Mouse (Mus musculus) testis, postnatal 14 days (tissue): Measurements from ENCODE around the gene Glp1r.

Experiments used
- DNase-seq: peaks from one replicate; pipeline ENCODE4 v3.0.0; 2021; ENCODE audit warnings: low spot score

Glp1r gene

GRCm38 (mm10) chr17:30901627-30902026 is at the start of gene Glp1r:
Gene Glp1r (plus strand): TSS chr17:30901817.
- DNase-seq, result no peak

DNA sequence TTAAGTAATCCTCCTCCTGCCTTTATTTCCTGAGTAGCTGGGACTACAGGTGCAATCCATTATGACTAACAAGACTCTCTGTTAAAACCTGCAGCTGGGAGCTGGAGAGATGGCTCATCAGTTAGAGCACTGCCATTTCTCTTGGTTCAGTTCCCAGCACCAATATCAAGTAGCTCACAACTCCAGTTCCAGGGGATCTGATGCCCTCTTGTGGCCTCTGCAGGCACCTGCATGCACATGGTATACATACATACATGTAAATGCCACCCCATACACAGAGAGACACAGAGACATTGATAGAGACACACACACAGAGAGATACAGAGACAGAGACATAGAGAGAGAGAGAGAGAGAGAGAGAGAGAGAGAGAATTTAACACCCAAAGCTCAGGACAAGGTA is 49.3 kb upstream of the Glp1r start:
- no peak for DNase-seq

DNA sequence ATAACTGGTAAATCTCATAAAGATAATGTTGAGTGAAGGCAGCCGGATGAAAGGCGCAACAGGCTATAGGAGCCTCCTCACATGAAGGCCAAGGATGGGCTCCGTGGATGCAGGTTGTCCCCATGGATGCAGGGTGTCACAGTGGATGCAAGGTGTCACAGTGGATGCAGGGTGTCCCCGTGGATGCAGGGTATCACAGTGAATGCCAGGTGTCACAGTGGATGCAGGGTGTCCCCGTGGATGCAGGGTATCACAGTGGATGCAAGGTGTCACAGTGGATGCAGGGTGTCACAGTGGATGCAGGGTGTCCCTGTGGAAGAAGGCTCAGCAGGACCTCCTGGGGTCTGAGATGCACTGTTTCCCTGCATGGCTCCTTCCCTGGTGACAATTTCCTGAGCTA is 44.3 kb upstream of the Glp1r start:
- no peak for DNase-seq

DNA sequence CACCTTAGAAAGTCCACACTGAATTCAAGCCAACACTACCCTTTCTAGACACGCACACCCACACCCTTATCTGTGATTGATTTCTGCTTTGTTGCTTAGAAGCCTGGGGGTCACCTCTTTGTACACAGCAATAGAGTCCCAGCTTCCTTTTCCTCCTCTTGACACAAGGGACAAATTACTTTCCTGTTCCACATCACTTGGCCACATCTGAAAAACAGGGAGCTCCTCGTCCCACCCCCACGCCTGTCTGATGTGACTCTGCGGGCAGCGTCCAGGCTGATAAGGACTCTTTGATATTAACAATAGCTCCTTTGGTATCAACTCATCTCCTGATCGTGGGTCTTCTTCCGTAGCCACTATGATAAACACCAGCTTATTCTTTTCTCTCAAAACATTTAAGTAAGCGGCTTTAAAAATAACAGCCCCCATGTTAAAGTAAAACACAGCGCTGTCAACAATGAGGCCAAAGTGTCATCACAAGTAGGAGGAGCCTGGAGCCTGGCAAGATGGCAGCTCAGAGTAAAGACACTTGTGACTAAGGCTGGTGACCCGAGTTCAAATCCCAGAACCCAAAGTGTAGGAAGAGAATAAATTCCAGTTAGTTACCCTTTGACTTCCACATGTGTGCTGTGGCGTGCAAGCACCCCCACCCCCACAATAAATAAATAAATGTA is 42.9 kb upstream of the Glp1r start:
- no peak for DNase-seq

DNA sequence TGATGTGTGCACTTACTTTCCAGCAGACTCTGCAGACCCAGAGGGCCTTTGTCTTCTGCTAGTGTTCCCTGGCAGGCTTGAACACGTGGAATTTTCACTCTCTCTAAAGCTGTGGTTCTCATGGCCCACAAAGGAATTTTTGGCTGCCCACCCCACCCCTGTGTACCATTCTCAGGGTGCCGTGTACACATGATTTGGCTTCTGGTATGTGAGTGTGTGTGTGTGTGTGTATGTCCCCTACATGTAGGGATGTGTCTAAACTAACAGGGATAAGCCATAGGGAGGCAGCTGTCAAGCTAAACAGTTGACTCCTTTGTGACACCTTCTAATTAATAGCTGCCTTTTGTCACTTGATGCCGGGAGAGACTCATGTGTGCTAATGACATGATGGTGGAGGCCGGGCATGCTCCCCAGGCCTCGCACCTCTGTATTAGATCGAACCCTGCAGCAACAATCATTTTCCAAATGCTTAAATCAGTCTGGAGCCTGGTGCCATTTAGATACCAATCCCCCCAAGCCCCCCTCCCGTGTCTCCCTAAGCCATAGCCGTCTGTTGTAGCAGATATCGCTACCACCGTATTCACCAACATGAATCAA is 41.5 kb upstream of the Glp1r start:
- DNase-seq, result no peak

DNA sequence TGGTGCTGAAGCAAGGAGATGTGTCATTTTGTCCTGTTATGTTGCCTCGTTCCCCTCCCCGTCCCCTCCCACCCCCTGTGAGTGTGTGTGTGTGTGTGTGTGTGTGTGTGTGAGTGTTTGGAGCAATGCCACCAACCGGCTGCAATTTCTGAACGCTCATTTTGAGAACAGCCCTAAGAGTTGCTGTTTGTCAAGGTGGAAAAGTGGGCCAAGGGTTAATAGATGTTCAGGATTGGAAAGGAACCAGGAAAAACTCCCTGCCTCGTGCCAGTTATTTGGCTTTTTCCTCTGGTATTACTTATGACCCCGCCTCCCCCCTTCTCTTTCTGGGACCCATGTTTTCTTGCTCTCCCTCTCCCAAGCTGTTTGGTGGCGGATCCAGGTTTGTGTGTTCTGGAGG is 41.0 kb upstream of the Glp1r start:
- no peak for DNase-seq

GRCm38 (mm10) chr17:30866281-30866680 is 35.3 kb upstream of the Glp1r start:
- no peak for DNase-seq

GRCm38 (mm10) chr17:30866966-30867365 is 34.7 kb upstream of the Glp1r start:
- DNase-seq, result no peak

- no peak for DNase-seq
These were observed 30.6 kb upstream of the Glp1r start for GRCm38 (mm10) chr17:30871040-30871439.

DNA sequence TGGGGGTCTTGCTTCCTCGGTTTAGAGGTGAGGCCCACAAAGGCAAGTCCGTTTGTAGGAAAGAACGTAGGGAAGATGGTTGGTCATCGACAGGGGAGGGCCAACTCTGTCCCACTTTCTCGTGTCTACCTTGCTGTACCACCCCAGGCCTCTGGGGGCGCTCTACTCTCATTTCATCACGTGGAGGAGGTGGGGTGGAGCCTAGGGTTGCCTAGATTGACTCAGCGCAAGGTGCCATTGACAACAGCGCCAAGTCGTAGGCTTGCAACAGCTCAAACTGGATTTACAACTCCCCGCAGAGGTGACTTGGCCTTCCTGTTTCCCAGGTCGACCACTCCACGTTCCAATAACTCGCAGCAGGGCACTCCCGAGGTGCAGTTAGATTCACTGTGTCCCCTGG is 27.3 kb upstream of the Glp1r start:
- DNase-seq, result peak; percentile 85

GRCm38 (mm10) chr17:30877456-30877855 is 24.2 kb upstream of the Glp1r start:
- no peak for DNase-seq

GRCm38 (mm10) chr17:30878626-30879025 is 23.0 kb upstream of the Glp1r start:
- no peak for DNase-seq

DNA sequence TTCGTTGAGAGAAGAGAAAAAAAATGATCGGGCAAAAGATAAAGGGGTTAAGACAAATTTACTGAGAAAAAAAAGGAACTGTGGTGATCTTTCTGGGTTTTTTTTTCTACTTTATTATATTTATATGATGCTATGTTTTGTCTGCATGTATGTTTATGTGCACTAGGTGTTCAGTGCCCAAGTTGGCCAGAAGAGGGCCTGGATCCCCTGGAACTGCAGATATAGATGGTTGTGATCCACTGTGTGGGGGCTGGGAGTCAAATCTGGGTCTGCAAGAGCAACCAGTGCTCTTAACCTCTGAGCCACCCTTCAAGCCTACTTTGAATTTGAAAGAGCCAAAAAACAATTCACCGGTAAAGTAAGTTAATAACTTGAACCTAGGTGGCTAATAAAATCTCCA is 21.2 kb upstream of the Glp1r start:
- DNase-seq, result no peak

DNA sequence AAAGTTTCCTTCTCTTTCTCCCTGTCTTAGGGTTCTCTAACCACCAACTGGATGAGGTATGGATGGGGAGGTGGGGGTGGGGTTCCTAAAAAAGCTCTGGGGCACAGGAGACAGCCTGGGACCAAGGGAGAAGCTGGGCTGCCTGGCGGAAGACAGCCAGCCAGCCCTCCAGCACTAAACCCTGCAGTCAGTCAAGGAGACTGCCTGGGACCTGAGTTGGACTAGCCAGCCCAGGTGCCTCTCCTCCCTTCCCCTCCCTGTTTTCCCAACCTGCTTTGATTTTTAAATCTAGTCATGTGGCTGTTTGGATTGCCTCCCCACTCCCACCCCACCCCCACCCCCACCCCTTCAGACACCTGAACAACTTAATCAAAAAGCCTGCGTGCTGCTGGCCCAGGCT is 20.6 kb upstream of the Glp1r start:
- no peak for DNase-seq

- DNase-seq, result no peak
These were observed 19.4 kb upstream of the Glp1r start for GRCm38 (mm10) chr17:30882206-30882605.

DNA sequence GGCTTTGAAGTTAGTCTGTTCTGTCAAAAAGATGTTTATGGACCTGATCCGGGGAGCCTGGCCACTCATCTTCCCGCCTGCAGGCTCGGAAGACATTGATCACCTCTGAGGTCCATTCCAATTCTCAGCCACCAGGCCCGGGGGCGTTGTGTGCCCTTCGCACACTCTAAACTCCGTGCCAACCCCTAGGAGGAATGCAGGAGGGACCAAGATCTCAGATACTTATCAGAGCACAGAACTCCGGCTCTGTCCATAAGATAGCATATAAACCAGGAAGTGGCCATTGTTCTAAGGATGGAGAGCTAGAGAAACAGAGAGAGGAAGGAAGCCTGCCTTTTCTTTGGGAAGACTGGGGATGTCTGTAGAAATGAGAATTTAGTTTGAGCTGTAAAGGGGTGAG is 18.1 kb upstream of the Glp1r start:
- DNase-seq, result no peak

- DNase-seq, result no peak
These were observed 9.5 kb upstream of the Glp1r start for GRCm38 (mm10) chr17:30892086-30892485.

- DNase-seq, result no peak
These were observed 8.9 kb upstream of the Glp1r start for GRCm38 (mm10) chr17:30892730-30893129.

- no peak for DNase-seq
These were observed 4.5 kb upstream of the Glp1r start for GRCm38 (mm10) chr17:30897075-30897474.

DNA sequence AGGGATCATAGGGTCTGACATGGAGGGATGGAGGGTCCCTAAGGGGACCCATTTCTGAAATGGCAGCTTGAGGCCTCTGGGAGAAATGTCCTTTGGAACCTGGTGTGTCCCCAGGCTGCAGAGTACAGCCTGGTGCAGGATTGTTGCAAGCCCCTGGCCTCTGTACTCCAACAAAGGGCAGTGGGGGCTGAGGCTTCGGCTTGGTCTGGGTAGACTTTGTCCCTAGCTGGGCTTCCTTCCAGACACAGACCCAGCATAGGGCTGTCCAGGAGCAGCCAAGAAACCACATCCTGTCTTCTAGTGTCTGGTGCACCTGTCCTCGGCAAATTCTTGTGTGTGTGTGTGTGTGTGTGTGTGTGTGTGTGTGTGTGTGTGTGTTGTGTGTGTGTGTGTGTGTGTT is 2.5 kb downstream of the Glp1r start:
- no peak for DNase-seq

GRCm38 (mm10) chr17:30907577-30907976 is 6.0 kb downstream of the Glp1r start:
- no peak for DNase-seq

GRCm38 (mm10) chr17:30910866-30911731 is 9.5 kb downstream of the Glp1r start:
- no peak for DNase-seq

DNA sequence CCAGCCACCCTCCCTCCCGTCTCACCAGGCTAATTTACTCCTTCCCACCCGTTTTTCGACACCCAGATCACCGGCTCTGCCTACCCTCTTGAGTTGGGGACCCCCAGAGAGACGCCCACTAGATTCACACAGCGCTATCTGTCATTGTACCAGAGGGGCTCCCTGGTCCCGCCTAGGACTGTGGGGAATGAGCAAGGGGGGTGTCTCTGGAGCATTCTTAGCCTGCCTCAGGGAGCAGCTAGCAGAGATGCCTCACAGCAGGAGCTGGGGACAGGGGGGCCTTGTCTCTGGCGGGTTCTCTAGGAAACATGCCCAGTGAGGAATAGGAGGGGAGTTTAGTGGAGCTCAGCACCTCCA is 10.1 kb downstream of the Glp1r start:
- DNase-seq, result no peak
